Mouse (Mus musculus): ENCODE measurements at regions not wholly inside any gene's neighbourhood (a gene's known extent, or its start where the extent isn't known, plus 50 kb on each side); places are given as distances from the start of the nearest gene placed in this dataset.

GRCm38 (mm10) chr10:126641792-126642289, 259.3 kb downstream of the Atp23 start:
- DNase-seq (ENCODE audit: low spot score in 2 of 2): no peak

GRCm38 (mm10) chr10:126634731-126635130, 266.4 kb downstream of the Atp23 start:
- no peak for DNase-seq (ENCODE audit: low spot score in 2 of 2)

- DNase-seq (ENCODE audit: low spot score in 2 of 2): no peak
Observed at GRCm38 (mm10) chr10:126628057-126628456, 273.1 kb downstream of the Atp23 start.

GRCm38 (mm10) chr10:126625466-126625865, 275.7 kb downstream of the Atp23 start:
- no peak for DNase-seq (ENCODE audit: low spot score in 2 of 2)

GRCm38 (mm10) chr10:126620802-126621201, 280.4 kb downstream of the Atp23 start:
- no peak for DNase-seq (ENCODE audit: low spot score in 2 of 2)

DNA sequence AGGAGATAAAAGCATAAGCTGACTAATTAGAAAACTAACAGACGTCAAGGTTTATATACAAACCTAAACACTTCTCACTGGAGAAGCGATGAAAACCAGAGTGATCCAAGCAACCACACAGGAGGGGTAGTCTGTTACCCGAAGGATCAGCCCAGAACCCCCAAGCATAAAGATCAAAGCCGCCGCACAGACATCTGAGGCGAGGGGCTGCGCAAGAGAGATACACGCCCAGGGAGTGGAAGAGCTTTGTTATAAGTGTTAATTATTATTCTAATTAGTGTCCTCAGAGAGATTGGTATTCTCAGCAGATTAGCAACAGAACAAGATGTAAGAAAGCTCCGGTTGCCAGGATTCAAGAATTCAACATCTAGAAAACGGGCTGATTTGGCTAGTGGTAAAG, 281.2 kb downstream of the Atp23 start:
- DNase-seq (ENCODE audit: low spot score in 2 of 2): no peak

GRCm38 (mm10) chr10:126612226-126612625, 288.9 kb downstream of the Atp23 start:
- DNase-seq (ENCODE audit: low spot score in 2 of 2): no peak

DNA sequence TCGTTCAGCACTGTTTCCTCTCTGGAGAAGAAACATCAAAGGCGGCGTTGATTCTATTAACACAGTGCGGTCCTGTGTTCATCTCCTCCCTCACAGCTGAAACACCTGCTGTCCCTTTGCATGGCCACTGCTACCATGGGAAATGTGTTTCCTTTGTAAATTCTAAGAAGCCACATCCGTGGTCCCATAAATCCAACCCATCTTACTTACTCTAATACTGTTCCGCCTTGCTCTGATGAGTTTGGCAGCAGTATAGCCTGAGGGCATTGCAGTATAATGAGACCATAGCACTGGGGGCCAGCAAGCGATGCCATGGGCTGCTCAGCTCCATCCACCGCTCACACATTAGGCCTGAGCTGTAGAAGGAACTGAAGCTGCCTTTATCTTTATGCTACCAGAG, 290.6 kb downstream of the Atp23 start:
- DNase-seq (ENCODE audit: low spot score in 2 of 2): no peak

DNA sequence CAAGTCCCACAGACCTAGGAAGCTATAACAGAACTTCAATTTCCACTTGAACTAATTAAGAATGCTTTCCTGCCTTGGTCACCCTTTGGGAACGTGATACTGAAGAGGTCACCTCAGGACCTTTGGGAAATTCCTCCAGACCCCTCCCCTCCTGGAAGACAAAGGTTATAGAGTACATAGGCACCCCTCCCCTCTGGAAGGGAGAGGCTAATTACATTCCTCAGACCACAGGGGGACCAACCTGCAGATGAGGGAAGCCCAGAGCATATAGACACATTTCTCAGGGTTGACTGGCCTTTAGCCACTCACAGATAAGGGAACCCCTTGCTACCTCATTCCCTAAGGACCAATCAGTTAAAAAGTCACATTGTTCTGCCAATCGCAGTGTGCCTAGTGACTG, 301.5 kb downstream of the Atp23 start:
- no peak for DNase-seq (ENCODE audit: low spot score in 2 of 2)

DNA sequence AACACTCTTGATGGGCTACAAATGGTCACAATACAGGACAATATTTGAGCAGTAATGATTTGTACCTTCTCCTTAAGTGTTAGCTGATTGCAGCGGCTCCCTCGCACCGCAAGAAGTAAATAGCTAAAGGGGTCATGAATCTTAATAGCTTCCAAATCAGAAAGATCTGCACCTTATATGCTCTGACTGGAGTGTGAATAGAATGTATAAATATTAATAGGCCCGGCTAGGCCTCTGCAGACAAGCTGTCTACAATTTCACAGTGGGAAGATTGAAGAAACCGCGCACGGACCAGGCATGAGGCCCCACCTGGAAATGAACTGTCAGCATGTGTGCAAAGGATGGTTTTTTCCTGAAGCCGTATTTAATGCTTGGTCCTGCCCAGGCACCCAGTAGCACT, 333.0 kb downstream of the Atp23 start:
- no peak for DNase-seq (ENCODE audit: low spot score in 2 of 2)

GRCm38 (mm10) chr10:126565326-126565725, 335.8 kb downstream of the Atp23 start:
- DNase-seq (ENCODE audit: low spot score in 2 of 2): no peak

DNA sequence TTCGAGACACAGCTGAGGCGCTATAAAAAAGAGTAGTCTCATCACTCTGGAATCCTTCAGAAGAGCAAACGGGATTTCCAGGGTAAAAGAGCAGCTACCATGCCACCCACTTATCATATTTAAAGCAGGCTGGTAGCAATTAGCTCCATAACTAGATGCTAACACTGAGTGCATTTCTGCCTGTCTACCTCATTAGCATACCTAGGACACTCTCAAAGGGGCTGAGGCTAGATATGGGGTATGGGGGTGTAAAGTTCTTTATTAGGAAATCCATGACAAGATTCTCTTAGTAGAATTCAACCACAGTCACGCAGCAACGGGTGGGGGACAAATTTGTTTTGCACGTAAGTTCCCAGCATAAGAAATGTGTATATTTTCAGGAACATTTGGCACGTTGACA, 346.1 kb downstream of the Atp23 start:
- DNase-seq (ENCODE audit: low spot score in 2 of 2): peak in 1 of 2 experiments; percentile 13

DNA sequence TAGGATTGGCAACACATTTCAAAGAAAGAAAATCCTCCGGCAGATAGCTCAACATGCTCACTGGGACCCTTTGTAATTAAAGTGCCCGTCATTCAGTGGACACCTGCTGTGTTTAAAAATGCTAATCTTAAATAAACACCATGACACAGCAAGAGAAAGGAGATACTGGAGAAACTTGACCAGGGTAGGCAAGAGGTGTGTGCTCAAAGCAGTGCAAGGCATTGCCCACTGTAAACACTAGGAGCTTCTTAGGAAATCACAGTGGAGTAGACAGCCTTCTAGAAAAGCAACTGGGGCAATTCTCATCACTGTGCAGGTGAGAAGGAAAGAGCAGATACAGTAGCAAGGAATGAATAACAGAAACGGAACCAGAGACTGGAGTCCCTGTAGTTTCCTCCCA, 369.2 kb downstream of the Atp23 start:
- DNase-seq (ENCODE audit: low spot score in 2 of 2): no peak

DNA sequence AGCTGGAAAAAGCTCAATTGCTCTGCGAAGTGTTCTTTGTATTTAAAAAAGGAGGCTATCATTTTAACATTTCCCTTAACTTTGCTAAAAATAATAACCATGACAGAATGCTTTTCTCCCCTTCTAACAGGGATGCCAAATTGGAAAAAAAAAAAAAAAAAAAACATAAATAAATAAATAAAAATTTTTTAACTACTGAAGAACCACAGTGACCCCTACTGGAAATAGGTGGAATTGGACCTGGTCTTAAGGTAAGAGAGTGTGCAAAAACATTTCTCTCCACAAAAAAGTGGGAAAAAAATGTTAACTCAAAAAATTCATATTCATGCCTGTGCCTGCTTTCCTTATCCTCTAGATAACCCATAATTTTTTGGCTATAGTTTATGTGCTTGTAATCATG, 369.8 kb downstream of the Atp23 start:
- DNase-seq (ENCODE audit: low spot score in 2 of 2): no peak

DNA sequence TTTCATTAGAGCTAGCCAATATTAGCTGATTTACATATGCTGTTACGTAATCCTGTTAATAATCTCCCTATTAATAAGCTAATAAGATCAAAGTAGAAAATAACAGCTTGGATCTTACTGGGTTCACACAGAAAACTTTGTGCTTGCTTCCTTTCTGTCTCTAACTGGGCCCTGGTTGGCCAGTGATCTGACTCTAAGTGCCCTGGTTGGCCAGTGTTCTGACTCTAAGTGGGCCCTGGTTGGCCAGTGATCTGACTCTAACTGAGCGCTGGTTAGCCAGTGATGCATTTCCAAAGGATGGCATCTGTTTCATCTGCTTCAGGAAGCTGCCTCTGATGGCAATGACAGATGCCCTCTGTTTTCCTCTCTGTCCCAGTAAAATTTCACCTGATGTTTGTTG, 372.4 kb downstream of the Atp23 start:
- DNase-seq (ENCODE audit: low spot score in 2 of 2): no peak

DNA sequence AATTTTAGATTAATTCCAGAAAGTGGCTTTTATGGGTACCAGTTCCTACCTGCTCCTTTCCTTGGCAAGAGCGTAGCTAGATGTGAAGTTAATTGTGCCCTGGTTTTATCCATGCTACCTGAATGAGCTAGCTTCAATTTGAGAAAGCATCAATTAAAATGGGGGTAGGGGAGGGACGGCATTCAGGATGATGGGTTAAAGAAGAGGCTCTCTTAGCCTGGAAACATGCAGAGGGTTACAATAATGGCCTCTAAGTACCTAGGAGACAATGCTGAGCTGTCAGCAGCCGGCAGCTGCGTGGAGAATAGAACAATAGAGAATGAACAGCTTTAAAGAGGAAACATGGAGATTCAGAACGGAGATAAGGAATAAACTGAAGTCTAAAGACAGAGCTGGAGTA, 375.0 kb downstream of the Atp23 start:
- no peak for DNase-seq (ENCODE audit: low spot score in 2 of 2)

DNA sequence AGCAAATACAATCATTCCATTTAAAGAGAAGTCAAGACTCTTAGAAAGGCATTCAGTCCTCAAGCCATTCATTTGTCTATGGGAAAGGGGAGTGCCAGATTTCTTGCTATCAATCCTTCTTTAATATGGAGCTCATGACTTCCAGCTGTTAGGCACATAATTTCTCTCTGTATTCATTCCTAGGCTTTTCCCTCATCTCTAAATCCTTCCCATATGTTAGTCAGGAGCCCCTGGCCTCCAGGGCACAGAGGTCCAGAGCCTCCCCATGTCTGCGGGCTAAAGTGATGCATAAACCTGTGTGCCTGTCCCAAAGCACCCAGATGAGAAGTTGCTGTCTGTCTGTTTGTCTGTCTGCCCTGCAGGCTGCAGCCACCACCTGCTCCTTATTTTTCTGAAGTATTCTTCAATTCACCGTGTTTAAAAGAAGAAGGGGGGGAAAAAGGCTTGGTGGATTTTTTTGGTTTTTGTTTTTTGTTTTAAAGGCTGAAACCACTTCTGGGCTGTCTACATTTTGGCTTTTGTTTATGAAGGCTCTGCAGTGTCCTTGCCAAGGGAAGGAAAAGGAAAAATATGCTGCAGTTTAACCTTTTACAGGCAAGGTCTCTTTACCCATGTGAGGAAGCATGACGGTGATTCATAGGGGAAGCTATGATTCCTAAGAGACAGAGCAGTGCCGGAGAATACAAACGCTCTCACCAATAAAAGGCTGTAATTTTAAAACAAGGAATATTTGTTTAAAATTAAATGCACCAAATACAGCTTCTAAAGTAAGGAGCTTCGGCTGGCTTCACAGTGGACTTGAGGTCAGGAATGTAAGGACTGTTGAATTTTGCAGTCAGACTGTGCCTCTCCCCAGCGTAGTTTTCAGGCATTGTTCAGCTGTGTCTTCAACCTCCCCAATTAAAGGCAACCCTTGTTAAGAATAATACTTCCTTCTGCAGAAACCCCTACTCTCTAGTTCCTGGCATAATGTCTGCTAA, 379.0 kb downstream of the Atp23 start:
- DNase-seq (ENCODE audit: low spot score in 2 of 2): no peak

DNA sequence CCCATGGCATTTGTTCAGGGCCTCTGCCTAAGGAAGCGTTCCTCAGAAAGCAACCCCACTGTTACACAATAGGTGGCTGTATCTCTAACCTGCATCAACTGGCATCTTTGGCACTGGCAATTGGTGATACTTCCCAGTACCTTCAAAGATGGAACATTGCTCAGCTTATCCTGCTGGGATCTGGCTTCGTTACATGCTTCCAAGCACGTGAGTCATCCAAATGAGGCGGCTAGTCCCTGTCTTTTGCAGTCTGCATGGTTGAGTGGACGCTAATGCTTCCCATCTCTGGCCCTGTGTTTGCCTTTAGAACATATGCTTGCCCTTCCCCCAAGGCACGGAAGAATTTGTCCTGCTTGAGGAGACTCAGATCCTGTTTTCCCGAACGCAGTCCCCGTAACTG, 380.2 kb downstream of the Atp23 start:
- no peak for DNase-seq (ENCODE audit: low spot score in 2 of 2)

DNA sequence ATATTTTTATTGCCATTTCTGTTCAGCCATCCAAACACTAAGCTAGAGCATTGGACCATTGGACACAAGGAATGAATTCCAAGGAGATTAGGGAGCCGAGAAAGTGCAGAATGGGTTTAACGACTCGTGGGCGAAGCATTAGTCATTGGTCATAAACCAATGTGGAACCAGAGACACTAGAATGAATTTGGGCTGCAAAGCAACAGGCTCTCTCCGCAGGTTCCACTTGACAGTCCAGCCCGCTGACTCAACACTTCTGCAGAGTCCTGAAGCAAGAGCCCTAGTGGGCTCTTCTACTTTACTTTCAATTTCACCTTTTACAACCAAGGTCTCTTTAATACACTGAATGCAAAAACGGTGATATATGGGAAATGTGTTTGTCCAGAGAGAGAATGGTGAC, 388.0 kb downstream of the Atp23 start:
- no peak for DNase-seq (ENCODE audit: low spot score in 2 of 2)

DNA sequence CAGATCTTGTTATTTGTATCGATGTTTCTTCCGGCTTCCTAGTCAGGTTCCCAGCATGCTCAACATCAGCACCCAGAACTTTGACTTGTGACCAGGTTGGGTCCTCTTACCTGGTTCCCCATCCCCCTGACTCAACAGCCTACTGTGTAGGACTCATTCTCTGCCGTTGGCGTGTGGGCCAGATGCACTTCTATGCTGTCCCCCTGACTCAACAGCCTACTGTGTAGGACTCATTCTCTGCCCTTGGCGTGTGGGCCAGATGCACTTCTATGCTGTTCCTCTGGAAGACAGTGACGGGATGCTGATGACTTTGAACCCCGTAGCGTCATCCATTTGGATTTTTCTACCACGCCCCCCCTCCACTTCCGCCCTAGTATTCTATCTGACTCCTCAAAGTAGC, 389.6 kb downstream of the Atp23 start:
- peak; percentile 93 to 95 for DNase-seq (ENCODE audit: low spot score in 2 of 2)

DNA sequence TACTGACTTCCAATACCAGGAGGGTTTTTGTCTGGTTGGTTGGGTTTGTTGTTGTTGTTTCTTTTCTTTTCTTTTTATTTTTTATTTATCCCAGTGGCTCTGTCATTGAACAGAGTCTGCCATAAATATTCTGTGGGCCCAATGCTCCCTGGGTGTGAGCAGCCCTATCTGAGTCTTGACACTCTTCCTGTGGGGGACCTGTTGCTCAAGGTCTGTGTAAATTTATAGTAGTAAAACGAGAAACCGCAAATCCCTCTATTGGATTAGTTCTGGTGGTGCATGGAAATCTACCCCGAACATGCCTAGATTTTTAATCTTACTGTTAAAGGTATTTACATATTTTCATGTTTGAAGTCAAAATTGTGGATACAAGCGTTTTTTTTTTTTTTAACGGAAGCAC, 395.2 kb downstream of the Atp23 start:
- no peak for DNase-seq (ENCODE audit: low spot score in 2 of 2)

DNA sequence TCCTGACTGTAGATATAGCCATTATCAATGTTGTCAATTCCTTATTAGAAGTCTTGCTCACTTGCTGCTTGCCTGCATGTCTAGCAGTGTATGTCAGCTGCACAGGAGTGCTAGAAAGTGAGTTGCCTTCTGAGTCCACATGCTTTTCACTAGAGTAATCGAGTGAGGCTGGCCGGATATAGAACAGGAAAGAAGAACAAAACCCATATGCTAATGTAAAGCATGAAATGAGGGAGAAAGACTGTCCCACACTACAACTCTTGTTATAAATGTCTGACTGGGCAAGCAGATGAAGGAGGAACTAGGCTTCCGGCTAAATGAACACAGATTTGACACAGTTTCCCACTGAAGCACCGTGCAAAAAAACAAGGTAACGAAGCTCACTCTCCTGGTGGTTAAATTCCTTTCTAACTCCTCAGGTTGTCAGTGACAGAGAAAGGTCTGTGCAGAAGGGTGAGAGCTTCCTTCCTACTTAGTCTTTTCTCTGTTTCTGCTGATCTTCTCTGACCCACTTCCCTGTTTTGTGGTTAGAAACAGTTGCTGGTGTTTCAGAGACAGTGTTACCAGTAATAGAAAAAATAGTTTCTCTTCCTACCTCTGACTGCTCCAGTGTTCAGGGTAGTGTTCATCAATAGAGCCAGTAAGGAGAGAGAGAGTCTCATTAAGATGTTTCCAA, 399.0 kb downstream of the Atp23 start:
- DNase-seq (ENCODE audit: low spot score in 2 of 2): no peak

- no peak for DNase-seq (ENCODE audit: low spot score in 2 of 2)
Observed at GRCm38 (mm10) chr10:126498726-126499125, 402.4 kb downstream of the Atp23 start.
